Mouse (Mus musculus) lung, postnatal 0 days (tissue): ENCODE data around the gene Mapk8ip1. TPM values are rescaled to one million over a fixed set of nuclear protein-coding genes. Genes with fewer than 3 reads are reported as not detected.

Experiments used
- ATAC-seq: fragments of 200-750 bp; cut with Nextera tagmentation; 2 replicates; pipeline ENCODE4 v1.8.0; 2017; ENCODE audit warnings: moderate library complexity
- DNase-seq: peaks from one replicate; pipeline ENCODE4 v3.0.0-alpha.2; 2016; ENCODE audit warnings: low spot score
- H3K27ac ChIP-seq: fragments of 300-500 bp; sonication (generic); 2 replicates; pipeline ENCODE4 v1.5.1; 2014; ENCODE audit warnings: antibody characterized with exemption, mild to moderate bottlenecking, low read length, mixed read lengths
- H3K27me3 ChIP-seq: fragments of 300-500 bp; sonication (generic); replicated peaks from 2 replicates; pipeline ENCODE4 v1.6.1; 2014; ENCODE audit warnings: low read length, mixed read lengths; ENCODE audit not compliant: insufficient read depth
- H3K36me3 ChIP-seq: fragments of 300-500 bp; sonication (generic); 2 replicates; pipeline ENCODE4 v1.6.1; 2014; ENCODE audit warnings: low read length, mixed read lengths; ENCODE audit not compliant: insufficient read depth
- H3K4me1 ChIP-seq: fragments of 300-500 bp; sonication (generic); 2 replicates; pipeline ENCODE4 v1.6.1; 2014; ENCODE audit warnings: antibody characterized with exemption, low read depth, low read length, mixed read lengths; ENCODE audit not compliant: insufficient read depth
- H3K4me2 ChIP-seq: fragments of 300-500 bp; sonication (generic); replicated peaks from 2 replicates; pipeline ENCODE4 v1.6.1; 2014; ENCODE audit warnings: low read depth, mild to moderate bottlenecking, low read length, moderate library complexity, mixed read lengths
- H3K4me3 ChIP-seq: fragments of 300-500 bp; sonication (generic); 2 replicates; pipeline ENCODE4 v1.5.1; 2014; ENCODE audit warnings: low read depth, low read length
- H3K9ac ChIP-seq: fragments of 300-500 bp; sonication (generic); replicated peaks from 2 replicates; pipeline ENCODE4 v1.6.1; 2014; ENCODE audit warnings: low read depth, mild to moderate bottlenecking
- H3K9me3 ChIP-seq: fragments of 300-500 bp; sonication (generic); 2 replicates; pipeline ENCODE4 v1.6.1; 2016; ENCODE audit warnings: low read length, mixed read lengths
- CTCF ChIP-seq: IDR thresholded peaks from 2 replicates; pipeline ENCODE4 v1.5.1; 2016; ENCODE audit warnings: antibody characterized with exemption, mild to moderate bottlenecking
- EP300 ChIP-seq: IDR thresholded peaks from 2 replicates; pipeline ENCODE4 v1.6.1; 2016; ENCODE audit warnings: antibody characterized with exemption, mild to moderate bottlenecking, control low read depth
- WGBS: fragments of 180-500 bp; shearing (Covaris S2); extraction: QIAGEN DNeasy Blood & Tissue Kit; methylation state at CpG from one replicate; pipeline ENCODE4 v1.1.7; 2014; 5-methylcytosine and 5-hydroxymethylcytosine counted together
- polyA plus RNA-seq: library from polyadenylated mRNA; unstranded; fragments of >200 nt; fragmentation: Nextera tagmentation; extraction: Ambion mirVana; gene quantifications from 2 replicates; pipeline ENCODE4 v1.2.1, GENCODE M21; 2015

Mapk8ip1 gene
- polyA plus RNA-seq, 1 experiment from 2014 or later, result 7.8 TPM

DNA sequence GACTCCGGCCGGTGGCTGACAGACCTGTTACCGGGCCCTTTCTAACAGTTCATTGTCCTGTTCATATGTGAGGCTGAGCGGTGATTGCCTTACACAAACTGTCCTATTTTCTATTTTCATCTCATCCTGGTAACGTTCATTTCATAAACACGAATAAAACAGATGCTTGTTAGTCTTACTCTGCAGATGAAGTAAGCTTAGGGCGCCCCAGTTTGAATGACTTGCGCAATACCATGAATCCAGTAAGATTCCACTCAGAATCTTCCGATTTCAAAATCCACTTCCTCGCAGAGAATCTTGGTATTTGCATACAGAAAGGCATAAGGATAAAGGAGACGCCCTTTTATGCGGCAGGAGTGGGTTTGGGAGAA lies 33.3 kb upstream of the Mapk8ip1 start:
- Histone ChIP-seq H3K27me3 (no peaks in the 10 kb centered on the region), H3K4me2 (peak overlapping the region; percentile 78), H3K4me1 (peaks cover 30% of the 10 kb centered on the region; the same call in 1 of the 2 replicates), H3K9me3 (no peaks in the 10 kb centered on the region), H3K9ac (no peak overlapping the region; the same call in 1 of the 2 replicates), H3K27ac (peak overlapping the region; percentile 83), H3K4me3 (peak overlapping the region; percentile 93; the same call in 1 of the 2 replicates), H3K36me3 (no peaks in the 10 kb centered on the region)
- no peak; the same call in 1 of the 2 replicates for TF ChIP-seq EP300
- no peak for TF ChIP-seq CTCF
- 4% methylated on average over 12 of the region's 12 CpGs for WGBS
- peak; percentile 85 for DNase-seq
- ATAC-seq, result peak; percentile 3; the same call in 1 of the 2 replicates

DNA sequence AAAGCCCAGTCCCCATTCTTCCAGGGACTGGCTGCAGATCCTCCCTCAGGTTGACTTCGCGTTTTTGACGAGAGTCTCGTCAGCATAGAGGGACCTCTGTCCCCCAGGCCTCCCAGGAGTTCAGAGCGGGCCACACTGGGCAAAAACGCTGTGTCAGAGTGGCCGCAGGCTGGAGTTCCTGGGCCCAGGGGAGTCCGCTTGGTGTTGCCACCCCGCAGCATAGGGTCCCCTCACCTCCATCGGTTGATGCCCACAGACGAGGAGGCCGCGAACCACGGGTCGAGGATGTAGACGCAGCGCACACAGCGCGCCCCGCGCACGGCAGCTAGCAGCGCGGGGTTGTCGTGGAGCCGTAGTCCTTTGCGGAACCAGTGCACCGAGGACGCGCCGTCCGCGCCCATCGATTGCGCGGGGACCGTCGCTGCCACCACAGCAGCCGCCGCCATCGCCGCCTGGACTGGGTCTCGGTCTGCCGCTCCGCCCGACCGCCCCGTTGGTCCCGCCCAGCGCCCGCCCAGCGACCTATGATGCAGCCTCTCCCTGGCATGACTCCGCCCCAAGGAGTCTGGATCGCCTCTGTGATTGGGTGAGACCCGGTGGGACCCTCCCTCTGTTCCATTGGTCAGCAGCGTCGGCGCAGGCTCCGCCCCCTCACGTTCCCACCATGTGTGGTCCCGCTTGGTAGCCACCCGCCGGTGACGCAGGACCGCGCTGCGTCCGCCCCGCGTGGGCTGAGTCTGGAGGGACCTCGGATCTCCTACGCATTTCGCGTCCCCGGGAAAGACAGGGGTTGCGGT lies 32.7 kb upstream of the Mapk8ip1 start, which contains the start of gene Cry2:
Cry2 (minus strand) TSS at position 466 of the 797 bp plus-strand sequence.
- Histone ChIP-seq H3K4me1 (peaks cover 35% of the 10 kb centered on the region; the same call in 1 of the 2 replicates), H3K9ac (peak within 1 kb of the TSS; percentile 95), H3K36me3 (no peaks in the 10 kb centered on the region), H3K4me2 (peak within 1 kb of the TSS; percentile 78), H3K27me3 (no peaks in the 10 kb centered on the region), H3K9me3 (no peaks in the 10 kb centered on the region), H3K27ac (peak within 1 kb of the TSS; percentile 95), H3K4me3 (peak within 1 kb of the TSS; percentile 93)
- ATAC-seq, result peak; percentile 94
- TF ChIP-seq EP300, result no peak
- no peak for TF ChIP-seq CTCF
- WGBS, result under 1% methylated on average over 73 of the region's 76 CpGs
- DNase-seq, result peak; percentile 99

DNA sequence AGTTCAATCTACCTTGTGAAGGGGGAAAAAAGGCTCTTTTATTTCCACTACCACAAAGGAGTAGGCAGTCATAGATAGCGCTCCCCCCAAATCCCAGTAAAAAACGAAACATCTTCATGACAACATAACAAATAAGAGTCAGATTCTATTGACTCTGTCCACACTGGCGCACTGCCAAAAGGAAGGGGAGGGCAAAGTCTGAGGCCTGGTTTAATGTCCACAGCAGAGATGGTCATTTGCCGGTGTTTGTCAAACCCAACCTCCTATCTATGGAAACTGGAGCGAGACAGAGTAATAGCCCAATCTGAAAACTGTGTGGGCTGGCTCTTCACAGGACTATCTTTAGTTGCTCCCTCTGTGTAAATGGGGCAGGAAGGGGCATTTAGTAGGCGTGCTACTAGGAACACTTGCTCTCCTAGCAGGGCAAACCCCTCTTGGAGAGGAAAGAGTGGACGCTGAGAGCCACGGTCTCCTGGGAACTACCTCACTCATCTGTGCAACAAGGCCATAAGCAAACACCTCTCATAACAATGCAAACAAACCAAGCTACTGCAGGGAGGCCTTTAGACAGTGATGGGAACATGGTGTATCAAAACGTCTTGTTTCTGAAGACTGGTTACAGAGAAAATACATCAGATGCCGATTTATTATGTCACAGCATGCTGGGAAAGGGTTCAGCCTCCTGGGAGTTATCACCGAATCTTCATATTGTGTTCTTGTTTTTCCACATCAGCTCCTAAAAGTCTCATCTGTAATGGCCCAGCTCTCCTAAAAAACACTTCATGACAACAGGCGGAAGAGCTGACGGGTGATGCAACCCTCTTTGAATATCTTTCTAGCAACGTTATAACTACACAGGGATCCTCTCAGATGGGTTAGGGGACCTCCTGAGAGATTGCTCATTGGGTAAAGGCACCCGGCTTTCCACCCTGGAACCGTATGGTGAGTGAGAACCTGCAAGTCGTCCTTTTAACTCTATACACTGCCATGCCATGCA lies 31.5 kb upstream of the Mapk8ip1 start:
- peak overlapping the region; percentile 78 for H3K4me2 ChIP-seq
- no peaks in the 10 kb centered on the region for H3K9me3 ChIP-seq
- H3K4me3 ChIP-seq, result peak overlapping the region; percentile 93
- H3K27me3 ChIP-seq, result no peaks in the 10 kb centered on the region
- H3K9ac ChIP-seq, result peak overlapping the region; percentile 95
- ATAC-seq, result peak; percentile 18
- no peak for TF ChIP-seq CTCF
- peak; percentile 78 for TF ChIP-seq EP300
- peak; percentile 93 for DNase-seq
- peaks cover 42% of the 10 kb centered on the region; the same call in 1 of the 2 replicates for H3K4me1 ChIP-seq
- H3K36me3 ChIP-seq, result no peaks in the 10 kb centered on the region
- WGBS, result 15% methylated on average over 17 of the region's 17 CpGs
- H3K27ac ChIP-seq, result peak overlapping the region; percentile 95

DNA sequence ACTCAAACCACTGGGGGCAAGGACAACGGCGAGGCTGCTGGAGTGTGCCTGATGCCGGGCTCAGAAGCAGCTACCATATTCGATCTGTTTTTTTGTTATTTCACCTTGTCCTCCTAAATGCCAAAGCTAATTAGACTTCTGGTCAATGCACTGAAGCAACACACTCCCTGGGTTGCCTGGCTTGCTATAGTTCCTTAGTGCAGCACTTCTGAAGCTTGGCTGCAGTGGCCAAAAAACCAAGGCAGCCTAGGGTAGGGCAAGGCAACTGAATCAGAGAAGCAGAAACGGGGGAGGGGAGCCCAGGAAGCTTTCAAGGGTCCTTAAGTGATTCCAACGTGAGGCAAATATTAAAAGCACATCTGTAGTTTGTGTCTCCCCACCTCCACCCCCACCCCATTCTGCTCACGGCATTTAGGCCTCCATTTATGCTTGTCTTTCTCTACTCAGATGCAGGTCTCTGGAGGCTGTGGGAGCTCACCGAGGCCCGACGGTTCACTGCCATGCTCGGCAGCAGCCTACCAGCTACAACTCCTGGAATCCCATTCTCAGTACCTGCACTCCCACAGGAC lies 30.6 kb upstream of the Mapk8ip1 start:
- ATAC-seq (no peak), DNase-seq (peak; percentile 35)
- WGBS, result 30% methylated on average over 11 of the region's 11 CpGs
- peak overlapping the region; percentile 93 for H3K4me3 ChIP-seq
- peak overlapping the region; percentile 95 for H3K27ac ChIP-seq
- H3K9me3 ChIP-seq, result no peaks in the 10 kb centered on the region
- H3K9ac ChIP-seq, result peak overlapping the region; percentile 95
- H3K27me3 ChIP-seq, result no peaks in the 10 kb centered on the region
- peaks cover 43% of the 10 kb centered on the region for H3K4me1 ChIP-seq
- TF ChIP-seq CTCF (no peak), EP300 (no peak)
- H3K36me3 ChIP-seq, result no peaks in the 10 kb centered on the region
- H3K4me2 ChIP-seq, result peak overlapping the region; percentile 78

DNA sequence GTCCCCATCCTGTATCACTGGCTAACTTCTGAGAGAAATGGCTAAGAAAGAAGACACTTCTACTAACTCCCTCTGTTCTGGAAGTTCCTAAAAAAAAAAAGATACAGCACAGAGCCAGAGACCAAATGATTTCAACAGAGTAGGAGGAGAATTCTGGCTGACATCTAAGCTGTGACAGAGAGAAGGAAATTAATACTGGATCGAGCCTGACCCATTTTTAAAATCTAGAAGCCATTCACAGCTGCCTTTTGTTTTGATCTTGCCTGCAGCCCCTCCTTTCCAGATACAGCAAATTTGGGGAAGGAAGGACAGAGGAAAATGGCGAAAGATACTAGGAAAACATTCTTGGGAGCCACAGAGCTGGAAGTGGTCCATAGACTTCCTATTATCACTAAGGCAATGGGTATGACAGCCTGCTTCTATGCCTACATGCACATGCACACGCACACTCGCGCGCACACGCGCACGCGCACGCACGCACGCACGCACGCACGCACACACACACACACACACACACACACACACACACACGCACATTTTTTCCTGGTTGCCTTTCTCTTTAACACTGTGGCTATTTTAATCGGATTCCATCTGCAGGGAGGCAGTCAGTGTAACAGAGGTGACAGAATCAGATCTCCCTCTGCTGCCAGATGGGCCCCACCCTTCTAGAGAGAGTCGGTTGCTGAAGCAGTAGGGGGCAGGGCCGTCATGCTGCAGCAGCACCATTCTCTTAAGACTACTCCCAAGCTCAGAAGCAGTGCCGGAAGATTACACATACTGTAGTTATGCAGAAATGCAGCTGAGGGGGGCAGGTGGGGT lies 29.9 kb upstream of the Mapk8ip1 start:
- 45% methylated on average over 21 of the region's 21 CpGs for WGBS
- TF ChIP-seq CTCF (peak; percentile 45), EP300 (peak; percentile 48)
- no peaks in the 10 kb centered on the region for H3K36me3 ChIP-seq
- H3K27ac ChIP-seq, result peak overlapping the region; percentile 95
- peak; percentile 92 for DNase-seq
- H3K9me3 ChIP-seq, result no peaks in the 10 kb centered on the region
- peaks cover 51% of the 10 kb centered on the region for H3K4me1 ChIP-seq
- peak overlapping the region; percentile 95 for H3K9ac ChIP-seq
- peak; percentile 29 for ATAC-seq
- no peaks in the 10 kb centered on the region for H3K27me3 ChIP-seq
- peak overlapping the region; percentile 78 for H3K4me2 ChIP-seq
- H3K4me3 ChIP-seq, result peak overlapping the region; percentile 93
